Mouse (Mus musculus) midbrain, embryonic 14.5 days (tissue): ENCODE data around the gene Slc22a7. TPM values are rescaled to one million over a fixed set of nuclear protein-coding genes. Genes with fewer than 3 reads are reported as not detected.
A peak's percentile ranks its signal among the peaks of the same experiment; 100 is the strongest.

ENCODE experiments used
- ATAC-seq: fragments of 200-750 bp; cut with Nextera tagmentation; 2 replicates; pipeline ENCODE4 v1.8.0; 2017; ENCODE audit warnings: moderate number of reproducible peaks, moderate library complexity; ENCODE audit not compliant: low FRiP score, low TSS enrichment
- DNase-seq: peaks from one replicate; pipeline ENCODE4 v3.0.0-alpha.2; 2015
- H3K27ac ChIP-seq: fragments of 300-500 bp; sonication (generic); replicated peaks from 2 replicates; pipeline ENCODE4 v1.5.1; 2014; ENCODE audit warnings: mild to moderate bottlenecking, low read depth, low read length, moderate library complexity
- H3K27me3 ChIP-seq: fragments of 300-500 bp; sonication (generic); 2 replicates; pipeline ENCODE4 v1.6.1; 2014; ENCODE audit warnings: low read length, control low read depth, mixed read lengths; ENCODE audit not compliant: control insufficient read depth, insufficient read depth
- H3K36me3 ChIP-seq: fragments of 300-500 bp; sonication (generic); 2 replicates; pipeline ENCODE4 v1.6.1; 2014; ENCODE audit warnings: low read length, control low read depth; ENCODE audit not compliant: control insufficient read depth, insufficient read depth
- H3K4me1 ChIP-seq: fragments of 300-500 bp; sonication (generic); 2 replicates; pipeline ENCODE4 v1.6.1; 2014; ENCODE audit warnings: mild to moderate bottlenecking, antibody characterized with exemption, low read length, control low read depth; ENCODE audit not compliant: control insufficient read depth, insufficient read depth
- H3K4me2 ChIP-seq: fragments of 300-500 bp; sonication (generic); 2 replicates; pipeline ENCODE4 v1.6.1; 2014; ENCODE audit warnings: mild to moderate bottlenecking, low read length, moderate library complexity
- H3K4me3 ChIP-seq: fragments of 300-500 bp; sonication (generic); replicated peaks from 2 replicates; pipeline ENCODE4 v1.5.1; 2014; ENCODE audit warnings: low read depth, low read length
- H3K9ac ChIP-seq: fragments of 300-500 bp; sonication (generic); replicated peaks from 2 replicates; pipeline ENCODE4 v1.6.1; 2014; ENCODE audit warnings: mild to moderate bottlenecking, low read length, moderate library complexity
- H3K9me3 ChIP-seq: fragments of 300-500 bp; sonication (generic); 2 replicates; pipeline ENCODE4 v1.6.1; 2016; ENCODE audit warnings: low read length, control low read depth, mixed read lengths; ENCODE audit not compliant: control insufficient read depth
- WGBS: fragments of 180-500 bp; shearing (Covaris S2); extraction: QIAGEN DNeasy Blood & Tissue Kit; methylation state at CpG from one replicate; pipeline ENCODE4 v1.1.7; 2014; 5-methylcytosine and 5-hydroxymethylcytosine counted together
- polyA plus RNA-seq: library from polyadenylated mRNA; unstranded; fragments of >200 nt; fragmentation: Nextera tagmentation; extraction: Ambion mirVana; gene quantifications from 2 replicates; pipeline ENCODE4 v1.2.1, GENCODE M21; 2014

The Slc22a7 gene
- polyA plus RNA-seq, 1 experiment from 2014 or later, result not detected

DNA sequence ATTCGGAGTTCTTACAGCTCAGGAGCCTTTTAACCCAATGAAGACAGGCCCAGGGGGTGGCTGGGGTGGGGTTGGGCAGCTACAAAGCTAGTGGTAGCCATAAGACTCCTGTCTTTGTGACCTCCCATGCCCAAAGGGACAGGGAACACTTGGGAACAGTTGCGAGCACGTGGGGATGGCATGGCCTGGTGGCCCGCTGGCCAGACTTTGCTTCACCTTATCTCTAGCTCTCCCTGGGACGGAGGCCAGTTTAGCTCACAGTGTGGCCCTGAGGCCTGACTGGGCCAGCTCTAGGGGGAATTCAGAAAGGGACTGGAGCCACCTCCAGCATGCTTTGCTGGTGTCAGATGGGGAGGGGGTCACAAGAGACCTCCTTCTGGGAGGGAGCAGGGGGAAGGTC is 24.0 kb upstream of the Slc22a7 start:
- Histone ChIP-seq H3K4me3 (no peak overlapping the region), H3K27me3 (no peaks in the 10 kb centered on the region), H3K9ac (no peak overlapping the region), H3K36me3 (peaks cover 73% of the 10 kb centered on the region), H3K27ac (no peak overlapping the region), H3K9me3 (no peaks in the 10 kb centered on the region), H3K4me1 (no peaks in the 10 kb centered on the region; the same call in 1 of the 2 replicates), H3K4me2 (no peak overlapping the region)
- no peak for ATAC-seq
- WGBS, result 84% methylated on average over 5 of the region's 5 CpGs
- no peak for DNase-seq

DNA sequence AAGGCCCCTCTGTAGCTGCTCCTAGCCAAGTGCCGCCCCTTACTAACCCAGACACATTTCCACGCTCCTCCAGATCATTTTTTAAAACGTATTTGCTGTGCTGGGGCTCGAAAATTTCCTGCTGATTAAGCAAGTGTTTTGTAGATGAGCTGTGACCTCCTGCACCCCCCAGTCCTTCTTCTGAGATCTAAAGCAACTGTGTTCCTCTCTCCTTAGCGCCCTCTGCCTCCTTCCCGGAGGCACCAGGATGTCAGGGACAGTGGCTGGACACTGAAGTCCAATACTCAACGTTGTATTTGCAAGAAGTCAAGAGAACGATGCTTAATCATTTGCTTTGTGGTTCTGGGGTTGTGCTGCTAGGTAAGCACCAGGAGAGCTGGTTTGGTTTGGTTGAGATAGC is 23.1 kb upstream of the Slc22a7 start:
- no peaks in the 10 kb centered on the region for H3K27me3 ChIP-seq
- no peak for ATAC-seq
- H3K9ac ChIP-seq, result no peak overlapping the region; the same call in 1 of the 2 replicates
- no peaks in the 10 kb centered on the region for H3K9me3 ChIP-seq
- no peak overlapping the region for H3K4me2 ChIP-seq
- no peak overlapping the region for H3K27ac ChIP-seq
- H3K4me3 ChIP-seq, result no peak overlapping the region
- 21% methylated on average over 8 of the region's 8 CpGs for WGBS
- peaks cover under 1% of the 10 kb centered on the region for H3K4me1 ChIP-seq
- DNase-seq, result peak; percentile 24
- peaks cover 65% of the 10 kb centered on the region for H3K36me3 ChIP-seq

DNA sequence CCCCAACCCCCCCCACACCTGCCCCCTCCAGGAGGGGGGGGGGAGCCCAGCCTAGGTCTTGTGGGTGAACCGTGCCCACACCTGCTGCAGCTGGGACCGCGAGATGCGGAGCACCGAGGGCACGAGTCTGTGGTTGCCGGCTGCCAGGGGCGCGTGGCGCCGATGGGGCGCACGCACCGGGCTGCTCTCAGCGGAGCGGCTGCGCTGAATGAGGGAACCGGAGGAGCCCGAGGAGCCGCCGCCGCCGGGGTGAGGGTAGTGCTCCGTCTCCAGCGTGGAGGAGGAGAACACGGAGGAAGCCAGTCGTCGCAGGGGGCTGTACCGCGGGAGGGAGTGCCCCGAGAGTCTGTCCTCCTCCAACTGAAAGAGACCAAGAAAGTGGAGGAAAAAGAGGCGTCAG is 22.4 kb upstream of the Slc22a7 start:
- H3K27me3 ChIP-seq, result no peaks in the 10 kb centered on the region
- DNase-seq, result no peak
- no peak for ATAC-seq
- no peaks in the 10 kb centered on the region for H3K9me3 ChIP-seq
- H3K36me3 ChIP-seq, result peaks cover 58% of the 10 kb centered on the region
- no peak overlapping the region for H3K9ac ChIP-seq
- H3K27ac ChIP-seq, result no peak overlapping the region
- H3K4me1 ChIP-seq, result peaks cover 7% of the 10 kb centered on the region
- no peak overlapping the region for H3K4me3 ChIP-seq
- 5% methylated on average over 32 of the region's 32 CpGs for WGBS
- peak overlapping the region; percentile 10; the same call in 1 of the 2 replicates for H3K4me2 ChIP-seq

DNA sequence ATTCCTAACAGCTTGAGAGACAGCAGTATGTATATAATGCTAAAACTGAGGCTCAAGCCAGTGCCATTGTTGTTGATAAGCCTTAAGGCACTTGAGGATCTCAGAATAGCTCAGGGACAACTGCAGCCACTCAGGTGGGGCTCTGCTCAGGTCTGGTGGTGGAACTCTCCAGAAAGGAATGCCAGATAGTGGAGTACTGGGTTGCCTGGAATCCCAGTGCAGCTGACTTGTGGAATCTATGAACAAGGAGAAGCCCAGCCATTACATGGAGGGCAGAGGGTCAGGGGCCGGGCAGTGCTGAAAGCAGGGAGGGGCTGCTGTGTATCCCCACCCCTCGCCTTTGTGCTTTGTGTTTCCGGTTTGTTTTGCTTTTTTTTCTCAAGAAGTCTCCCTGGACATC is 20.2 kb upstream of the Slc22a7 start:
- Histone ChIP-seq H3K4me3 (no peak overlapping the region), H3K27me3 (no peaks in the 10 kb centered on the region), H3K9me3 (no peaks in the 10 kb centered on the region), H3K4me1 (peaks cover 30% of the 10 kb centered on the region), H3K4me2 (no peak overlapping the region), H3K9ac (no peak overlapping the region), H3K27ac (no peak overlapping the region), H3K36me3 (peaks cover 40% of the 10 kb centered on the region)
- ATAC-seq, result no peak
- DNase-seq, result no peak
- WGBS, result 57% methylated on average over 3 of the region's 3 CpGs

DNA sequence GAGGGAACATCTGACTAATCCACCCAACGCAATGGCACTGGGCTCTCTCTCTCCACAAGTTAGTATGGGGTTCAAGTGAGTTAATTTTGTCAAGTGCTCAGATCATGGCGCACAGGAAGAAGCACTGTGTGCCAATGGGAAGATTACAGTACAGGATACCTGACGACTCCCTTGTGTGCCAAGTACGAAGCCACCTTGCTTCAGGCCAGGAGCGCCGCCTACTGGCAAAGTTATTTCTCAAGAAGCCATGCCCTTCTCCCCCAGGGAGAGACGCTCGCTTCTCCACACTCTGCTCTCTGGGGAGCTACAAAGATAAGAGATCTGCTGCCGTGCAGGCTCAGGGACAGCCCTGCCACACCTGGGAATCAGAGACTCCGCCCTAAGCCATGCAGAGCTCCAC is 19.5 kb upstream of the Slc22a7 start:
- no peaks in the 10 kb centered on the region for H3K27me3 ChIP-seq
- H3K9me3 ChIP-seq, result no peaks in the 10 kb centered on the region
- ATAC-seq (no peak), DNase-seq (peak; percentile 46)
- H3K4me1 ChIP-seq, result peaks cover 36% of the 10 kb centered on the region
- H3K4me3 ChIP-seq, result no peak overlapping the region
- no peak overlapping the region for H3K27ac ChIP-seq
- H3K9ac ChIP-seq, result no peak overlapping the region
- WGBS, result 14% methylated on average over 10 of the region's 10 CpGs
- H3K36me3 ChIP-seq, result peaks cover 35% of the 10 kb centered on the region
- no peak overlapping the region for H3K4me2 ChIP-seq

DNA sequence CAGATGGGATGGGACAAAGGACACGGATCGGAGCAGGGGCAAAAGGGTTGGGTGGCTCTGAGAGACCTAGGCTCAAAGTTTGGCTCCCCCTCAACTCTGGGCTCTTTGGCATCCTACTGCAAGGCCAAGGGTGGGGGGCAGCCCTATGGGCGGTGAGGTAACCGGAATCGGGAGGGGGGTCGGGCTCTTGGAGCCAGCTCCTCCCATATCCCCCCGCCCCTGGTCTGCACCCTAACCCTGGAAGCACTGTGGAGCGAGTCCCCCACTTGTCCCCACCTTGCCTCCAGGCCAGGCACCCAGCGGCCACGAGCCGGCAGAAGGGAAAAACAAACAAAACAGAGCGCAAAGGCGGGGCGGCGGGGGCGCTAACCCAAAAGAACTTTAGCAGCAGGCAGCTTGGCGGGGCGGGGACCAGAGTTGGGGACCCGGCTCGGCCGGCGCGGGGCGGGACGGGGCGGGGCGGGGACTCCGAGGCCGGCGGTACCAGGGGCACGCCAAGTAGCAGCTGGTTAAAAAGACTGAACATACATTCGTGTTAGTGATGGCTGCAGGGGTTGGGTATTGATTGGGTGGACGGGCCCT is 16.9 kb upstream of the Slc22a7 start:
- H3K27ac ChIP-seq, result 0 out of 2 replicates have a peak overlapping the region, but pooled peaks have one; percentile 60
- peak overlapping the region; percentile 58 for H3K4me2 ChIP-seq
- peak overlapping the region; percentile 24 for H3K4me3 ChIP-seq
- 2% methylated on average over 33 of the region's 33 CpGs for WGBS
- peak overlapping the region; percentile 29; the same call in 1 of the 2 replicates for H3K9ac ChIP-seq
- ATAC-seq, result peak; percentile 56; the same call in 1 of the 2 replicates
- peaks cover 40% of the 10 kb centered on the region for H3K4me1 ChIP-seq
- H3K36me3 ChIP-seq, result peaks cover 23% of the 10 kb centered on the region
- no peaks in the 10 kb centered on the region for H3K27me3 ChIP-seq
- H3K9me3 ChIP-seq, result no peaks in the 10 kb centered on the region
- DNase-seq, result peak; percentile 64

DNA sequence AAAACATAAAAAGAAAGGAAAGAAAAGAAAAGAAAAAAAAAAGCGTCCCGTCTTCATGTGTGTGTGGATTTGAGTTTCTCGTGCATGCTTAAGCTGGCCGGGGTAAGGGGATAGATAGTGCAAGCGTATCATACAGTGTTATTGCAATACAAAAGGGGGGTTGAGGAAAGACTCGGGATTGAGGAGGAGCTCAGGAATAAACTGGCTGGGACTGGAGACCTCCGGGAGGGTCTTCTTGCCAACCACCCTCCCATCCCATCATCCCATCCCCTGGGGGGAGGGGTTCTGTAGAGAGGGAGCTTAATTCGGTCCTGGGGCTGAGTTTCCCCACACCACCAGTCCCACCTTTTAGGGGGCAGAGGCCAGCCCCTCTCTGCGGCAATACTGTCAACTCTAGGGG is 16.3 kb upstream of the Slc22a7 start:
- peak; percentile 62 for DNase-seq

DNA sequence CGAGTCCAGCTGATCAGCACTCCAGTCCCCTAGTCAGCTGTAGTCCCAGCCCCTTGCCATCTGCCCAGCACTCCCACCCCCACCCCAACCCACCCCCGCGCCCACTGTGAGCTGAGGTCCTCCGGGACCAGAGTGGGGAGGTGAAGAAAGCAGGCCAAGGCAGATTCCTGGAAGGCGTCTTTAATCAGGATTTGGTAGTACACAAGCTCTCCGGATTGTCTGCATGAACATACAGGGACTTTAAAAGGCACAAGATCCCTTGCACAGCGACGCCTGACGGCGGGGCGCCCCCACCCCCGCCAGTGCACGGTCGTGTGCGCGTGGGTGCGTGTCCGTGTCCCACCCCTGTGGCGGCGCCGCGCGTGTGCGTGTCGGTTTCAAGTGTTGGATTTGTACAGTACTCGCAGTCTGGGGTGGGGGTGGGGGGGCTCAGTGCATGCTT is 15.7 kb upstream of the Slc22a7 start:
- H3K9ac ChIP-seq, result no peak overlapping the region; the same call in 1 of the 2 replicates
- H3K4me3 ChIP-seq, result peak overlapping the region; percentile 24
- no peaks in the 10 kb centered on the region for H3K27me3 ChIP-seq
- under 1% methylated on average over 26 of the region's 26 CpGs for WGBS
- peaks cover 12% of the 10 kb centered on the region; the same call in 1 of the 2 replicates for H3K36me3 ChIP-seq
- H3K4me1 ChIP-seq, result peaks cover 40% of the 10 kb centered on the region
- H3K4me2 ChIP-seq, result peak overlapping the region; percentile 58
- ATAC-seq (peak; percentile 22; the same call in 1 of the 2 replicates), DNase-seq (peak; percentile 68)
- H3K9me3 ChIP-seq, result no peaks in the 10 kb centered on the region
- H3K27ac ChIP-seq, result peak overlapping the region; percentile 60

More for the DNA sequence above, 16.3 kb upstream of the Slc22a7 start:
- Histone ChIP-seq H3K27me3 (no peaks in the 10 kb centered on the region), H3K4me2 (peak overlapping the region; percentile 58), H3K4me3 (peak overlapping the region; percentile 24), H3K9ac (peak overlapping the region; percentile 29; the same call in 1 of the 2 replicates), H3K4me1 (peaks cover 40% of the 10 kb centered on the region), H3K9me3 (no peaks in the 10 kb centered on the region), H3K36me3 (peaks cover 16% of the 10 kb centered on the region), H3K27ac (peak overlapping the region; percentile 60; the same call in 1 of the 2 replicates)
- 1% methylated on average over 9 of the region's 9 CpGs for WGBS
- peak; percentile 32; the same call in 1 of the 2 replicates for ATAC-seq
